Mouse (Mus musculus) midbrain, embryonic 16.5 days (tissue): ENCODE data around the gene Numbl. TPM values are rescaled to one million over a fixed set of nuclear protein-coding genes. Genes with fewer than 3 reads are reported as not detected.

Experiments used
- ATAC-seq: fragments of 200-750 bp; cut with Nextera tagmentation; 2 replicates; pipeline ENCODE4 v1.8.0; 2017; ENCODE audit warnings: moderate TSS enrichment
- H3K27ac ChIP-seq: fragments of 300-500 bp; sonication (generic); 2 replicates; pipeline ENCODE4 v1.5.1; 2014; ENCODE audit warnings: mild to moderate bottlenecking, low read length, mixed read lengths
- H3K27me3 ChIP-seq: fragments of 300-500 bp; sonication (generic); 2 replicates; pipeline ENCODE4 v1.6.1; 2014; ENCODE audit warnings: low read depth, low read length, mixed read lengths; ENCODE audit not compliant: control insufficient read depth, insufficient read depth
- H3K36me3 ChIP-seq: fragments of 300-500 bp; sonication (generic); 2 replicates; pipeline ENCODE4 v1.6.1; 2014; ENCODE audit warnings: mild to moderate bottlenecking, low read length, moderate library complexity, mixed read lengths; ENCODE audit not compliant: control insufficient read depth, insufficient read depth
- H3K4me1 ChIP-seq: fragments of 300-500 bp; sonication (generic); 2 replicates; pipeline ENCODE4 v1.6.1; 2014; ENCODE audit warnings: mild to moderate bottlenecking, low read length, mixed read lengths; ENCODE audit not compliant: control insufficient read depth, insufficient read depth
- H3K4me2 ChIP-seq: fragments of 300-500 bp; sonication (generic); 2 replicates; pipeline ENCODE4 v1.6.1; 2014; ENCODE audit warnings: mild to moderate bottlenecking, low read length, mixed read lengths
- H3K4me3 ChIP-seq: fragments of 300-500 bp; sonication (generic); 2 replicates; pipeline ENCODE4 v1.5.1; 2014; ENCODE audit warnings: low read depth, mild to moderate bottlenecking, low read length, moderate library complexity, mixed read lengths
- H3K9ac ChIP-seq: fragments of 300-500 bp; sonication (generic); 2 replicates; pipeline ENCODE4 v1.6.1; 2014; ENCODE audit warnings: low read depth, low read length, mixed read lengths
- H3K9me3 ChIP-seq: fragments of 300-500 bp; sonication (generic); replicated peaks from 2 replicates; pipeline ENCODE4 v1.6.1; 2014; ENCODE audit warnings: mild to moderate bottlenecking, low read length, mixed read lengths; ENCODE audit not compliant: control insufficient read depth, poor library complexity, severe bottlenecking
- WGBS: fragments of 180-500 bp; shearing (Covaris S2); extraction: QIAGEN DNeasy Blood & Tissue Kit; methylation state at CpG from one replicate; pipeline ENCODE4 v1.1.7; 2014; 5-methylcytosine and 5-hydroxymethylcytosine counted together
- polyA plus RNA-seq: library from polyadenylated mRNA; unstranded; fragments of >200 nt; fragmentation: Nextera tagmentation; extraction: Ambion mirVana; gene quantifications from 2 replicates; pipeline ENCODE4 v1.2.1, GENCODE M21; 2015

Numbl gene
- polyA plus RNA-seq, 1 experiment from 2014 or later = 53.6 TPM

GRCm38 (mm10) chr7:27319411-27319810 lies 61.2 kb downstream of the Numbl start:
- Histone ChIP-seq H3K9ac (no peak overlapping the region), H3K9me3 (no peaks in the 10 kb centered on the region), H3K4me3 (no peak overlapping the region), H3K4me2 (no peak overlapping the region), H3K36me3 (peaks cover 2% of the 10 kb centered on the region; the same call in 1 of the 2 replicates), H3K27ac (no peak overlapping the region), H3K27me3 (no peaks in the 10 kb centered on the region; the same call in 1 of the 2 replicates), H3K4me1 (no peaks in the 10 kb centered on the region)
- 91% methylated on average over 22 of the region's 22 CpGs for WGBS
- no peak for ATAC-seq

- Histone ChIP-seq H3K27me3 (peaks cover 22% of the 10 kb centered on the region), H3K4me2 (no peak overlapping the region), H3K27ac (no peak overlapping the region), H3K9me3 (no peaks in the 10 kb centered on the region), H3K36me3 (peaks cover 2% of the 10 kb centered on the region; the same call in 1 of the 2 replicates), H3K4me1 (peaks cover 8% of the 10 kb centered on the region; the same call in 1 of the 2 replicates), H3K4me3 (no peak overlapping the region), H3K9ac (no peak overlapping the region)
- 21% methylated on average over 13 of the region's 13 CpGs for WGBS
- ATAC-seq = no peak
Observed at GRCm38 (mm10) chr7:27322291-27322690, 64.1 kb downstream of the Numbl start.

GRCm38 (mm10) chr7:27323001-27323400 lies 64.8 kb downstream of the Numbl start:
- 88% methylated on average over 5 of the region's 5 CpGs for WGBS
- Histone ChIP-seq H3K4me3 (no peak overlapping the region), H3K36me3 (peaks cover 2% of the 10 kb centered on the region; the same call in 1 of the 2 replicates), H3K4me2 (no peak overlapping the region), H3K9ac (no peak overlapping the region), H3K27ac (no peak overlapping the region), H3K9me3 (no peaks in the 10 kb centered on the region), H3K27me3 (peaks cover 30% of the 10 kb centered on the region), H3K4me1 (peaks cover 8% of the 10 kb centered on the region; the same call in 1 of the 2 replicates)
- no peak for ATAC-seq

GRCm38 (mm10) chr7:27324161-27324560 lies 65.9 kb downstream of the Numbl start:
- no peak; the same call in 1 of the 2 replicates for ATAC-seq
- Histone ChIP-seq H3K4me1 (peaks cover 10% of the 10 kb centered on the region; the same call in 1 of the 2 replicates), H3K9me3 (no peaks in the 10 kb centered on the region), H3K27ac (no peak overlapping the region), H3K36me3 (peaks cover 2% of the 10 kb centered on the region; the same call in 1 of the 2 replicates), H3K27me3 (peaks cover 40% of the 10 kb centered on the region), H3K4me3 (no peak overlapping the region), H3K4me2 (no peak overlapping the region), H3K9ac (no peak overlapping the region)
- WGBS = 95% methylated on average over 11 of the region's 11 CpGs

- peaks cover 2% of the 10 kb centered on the region; the same call in 1 of the 2 replicates for H3K36me3 ChIP-seq
- H3K4me2 ChIP-seq = no peak overlapping the region
- H3K9ac ChIP-seq = no peak overlapping the region
- no peak for ATAC-seq
- H3K4me3 ChIP-seq = no peak overlapping the region
- WGBS = 46% methylated on average over 19 of the region's 20 CpGs
- H3K9me3 ChIP-seq = no peaks in the 10 kb centered on the region
- no peak overlapping the region for H3K27ac ChIP-seq
- H3K4me1 ChIP-seq = peaks cover 15% of the 10 kb centered on the region; the same call in 1 of the 2 replicates
- peaks cover 47% of the 10 kb centered on the region for H3K27me3 ChIP-seq
Observed at GRCm38 (mm10) chr7:27324928-27325327, 66.7 kb downstream of the Numbl start.

- 4% methylated on average over 24 of the region's 24 CpGs for WGBS
- Histone ChIP-seq H3K4me1 (peaks cover 19% of the 10 kb centered on the region), H3K4me3 (peak overlapping the region; percentile 21), H3K9ac (peak overlapping the region; percentile 39; the same call in 1 of the 2 replicates), H3K4me2 (peak overlapping the region; percentile 43), H3K27me3 (peaks cover 55% of the 10 kb centered on the region), H3K27ac (no peak overlapping the region), H3K36me3 (peaks cover 2% of the 10 kb centered on the region; the same call in 1 of the 2 replicates), H3K9me3 (no peaks in the 10 kb centered on the region)
- 0 out of 2 replicates have a peak, but pooled peaks have one; percentile 30 for ATAC-seq
Observed at GRCm38 (mm10) chr7:27325697-27326096, 67.5 kb downstream of the Numbl start.

GRCm38 (mm10) chr7:27326101-27326880 lies 68.1 kb downstream of the Numbl start:
- H3K9ac ChIP-seq = no peak overlapping the region; the same call in 1 of the 2 replicates
- no peak overlapping the region; the same call in 1 of the 2 replicates for H3K4me2 ChIP-seq
- ATAC-seq = no peak
- peak overlapping the region; percentile 21; the same call in 1 of the 2 replicates for H3K4me3 ChIP-seq
- H3K27ac ChIP-seq = no peak overlapping the region
- H3K27me3 ChIP-seq = peaks cover 61% of the 10 kb centered on the region
- H3K36me3 ChIP-seq = peaks cover 2% of the 10 kb centered on the region; the same call in 1 of the 2 replicates
- no peaks in the 10 kb centered on the region for H3K9me3 ChIP-seq
- WGBS = 36% methylated on average over 34 of the region's 34 CpGs
- peaks cover 23% of the 10 kb centered on the region for H3K4me1 ChIP-seq

GRCm38 (mm10) chr7:27327500-27327899 lies 69.3 kb downstream of the Numbl start:
- Histone ChIP-seq H3K36me3 (peaks cover 2% of the 10 kb centered on the region; the same call in 1 of the 2 replicates), H3K27ac (no peak overlapping the region), H3K9me3 (no peaks in the 10 kb centered on the region), H3K4me3 (no peak overlapping the region), H3K4me2 (no peak overlapping the region), H3K9ac (no peak overlapping the region), H3K4me1 (peaks cover 26% of the 10 kb centered on the region), H3K27me3 (peaks cover 73% of the 10 kb centered on the region)
- WGBS = 92% methylated on average over 8 of the region's 8 CpGs
- ATAC-seq = no peak

- Histone ChIP-seq H3K4me3 (no peak overlapping the region), H3K27ac (no peak overlapping the region), H3K36me3 (no peaks in the 10 kb centered on the region), H3K9me3 (no peaks in the 10 kb centered on the region), H3K9ac (no peak overlapping the region), H3K4me2 (no peak overlapping the region), H3K27me3 (peaks cover 80% of the 10 kb centered on the region), H3K4me1 (peaks cover 32% of the 10 kb centered on the region)
- 89% methylated on average over 11 of the region's 11 CpGs for WGBS
- no peak for ATAC-seq
Observed at GRCm38 (mm10) chr7:27328161-27328560, 69.9 kb downstream of the Numbl start.
